8 mouse cellular contexts compared by ENCODE assay signal in genomic region chr1:36709854-36710280, GRCm38 (mm10). TPM values are rescaled to one million over a fixed set of nuclear protein-coding genes. Genes with fewer than 3 reads are reported as not detected.
DNase-seq lines count a peak whose midpoint lies in the region; ATAC-seq and TF ChIP-seq lines count a peak whose summit lies in the region.

4933424G06Rik (plus strand) TSS chr1:36710149.

- peak; percentile 96 for ATAC-seq in embryonic facial prominence, embryonic 14.5 days (ENCODE audit: low read depth)
- peak; percentile 96 for ATAC-seq in limb, embryonic 13.5 days (ENCODE audit: low FRiP score, low read depth)
- peak; percentile 98 for ATAC-seq in midbrain, embryonic 16.5 days

- TF ChIP-seq POLR2A in heart, adult 2 months (IDR thresholded peaks at IDR 0.05; ENCODE audit: insufficient read depth, low read depth, low read length): peak; percentile 76

- intact Hi-C loops in heart, adult 2 months (cut with DNase I): loop anchor here (1.0 kb wide), 1 partner anchor 18 kb away; no protein-coding TSS in a partner anchor

- peak within 1 kb of the TSS; percentile 99 for H3K4me3 ChIP-seq in embryonic facial prominence, embryonic 14.5 days (ENCODE audit: low read depth, low read length)
- peak within 1 kb of the TSS; percentile 96 for H3K4me3 ChIP-seq in heart, adult 2 months
- H3K4me3 ChIP-seq in limb, embryonic 13.5 days: peak within 1 kb of the TSS; percentile 94
- H3K4me3 ChIP-seq in midbrain, embryonic 16.5 days (ENCODE audit: low read depth, low read length): peak within 1 kb of the TSS; percentile 85

- under 1% methylated on average over 26 of the region's 29 CpGs for WGBS in embryonic facial prominence, embryonic 14.5 days
- 0% methylated on average over 29 of the region's 29 CpGs for WGBS in heart, adult 2 months
- under 1% methylated on average over 29 of the region's 29 CpGs for WGBS in limb, embryonic 13.5 days
- under 1% methylated on average over 29 of the region's 29 CpGs for WGBS in midbrain, embryonic 16.5 days

- H3K27me3 ChIP-seq in embryonic facial prominence, embryonic 14.5 days (replicated peaks; ENCODE audit: control insufficient read depth, insufficient read depth, low read length): no peaks in the 10 kb centered on the region
- H3K27me3 ChIP-seq in heart, adult 2 months (ENCODE audit: control insufficient read depth, insufficient read depth, low read length): no peaks in the 10 kb centered on the region
- H3K27me3 ChIP-seq in limb, embryonic 13.5 days: no peaks in the 10 kb centered on the region
- no peaks in the 10 kb centered on the region for H3K27me3 ChIP-seq in midbrain, embryonic 16.5 days (ENCODE audit: control insufficient read depth, insufficient read depth, low read depth, low read length)

- peak within 1 kb of the TSS; percentile 84 for H3K27ac ChIP-seq in embryonic facial prominence, embryonic 14.5 days (replicated peaks; ENCODE audit: low read depth, low read length)
- H3K27ac ChIP-seq in heart, adult 2 months: peak within 1 kb of the TSS; percentile 94
- peak within 1 kb of the TSS; percentile 83 for H3K27ac ChIP-seq in limb, embryonic 13.5 days
- peak within 1 kb of the TSS; percentile 81 for H3K27ac ChIP-seq in midbrain, embryonic 16.5 days (ENCODE audit: low read length)

- DNase-seq in 3T3-L1 (ENCODE audit: low read depth, low spot score): peak; percentile 99
- peak; percentile 93 to 98 for DNase-seq in adrenal gland, postnatal 4 days (ENCODE audit: low spot score in 2 of 2)
- DNase-seq in embryonic facial prominence, embryonic 14.5 days (ENCODE audit: low spot score): peak; percentile 99
- DNase-seq in heart, adult 2 months: peak; percentile 98
- DNase-seq in kidney, adult 8-10 months: peak; percentile 98 to 99
- peak; percentile 93 to 98 for DNase-seq in spleen, postnatal 10 days (ENCODE audit: low spot score in 2 of 2)

- peaks cover 23% of the 10 kb centered on the region for H3K36me3 ChIP-seq in embryonic facial prominence, embryonic 14.5 days (ENCODE audit: control insufficient read depth, insufficient read depth, low read length)
- H3K36me3 ChIP-seq in heart, adult 2 months (ENCODE audit: control insufficient read depth, insufficient read depth, low read length): no peaks in the 10 kb centered on the region
- peaks cover 27% of the 10 kb centered on the region for H3K36me3 ChIP-seq in limb, embryonic 13.5 days
- peaks cover 10% of the 10 kb centered on the region for H3K36me3 ChIP-seq in midbrain, embryonic 16.5 days (ENCODE audit: control insufficient read depth, insufficient read depth, low read length)

- H3K79me2 ChIP-seq in heart, adult 2 months (replicated peaks; ENCODE audit: control insufficient read depth, insufficient read depth, low read length): peaks cover 1% of the 10 kb centered on the region

- peak within 1 kb of the TSS; percentile 93 for H3K9ac ChIP-seq in embryonic facial prominence, embryonic 14.5 days (ENCODE audit: low read depth, low read length)
- peak within 1 kb of the TSS; percentile 89 for H3K9ac ChIP-seq in heart, adult 2 months (ENCODE audit: low read depth, low read length)
- H3K9ac ChIP-seq in limb, embryonic 13.5 days: peak within 1 kb of the TSS; percentile 93
- peak within 1 kb of the TSS; percentile 89 for H3K9ac ChIP-seq in midbrain, embryonic 16.5 days (ENCODE audit: low read depth, low read length)

- H3K4me2 ChIP-seq in embryonic facial prominence, embryonic 14.5 days (ENCODE audit: low read depth, low read length): peak within 1 kb of the TSS; percentile 61
- peak within 1 kb of the TSS; percentile 88 for H3K4me2 ChIP-seq in limb, embryonic 13.5 days (replicated peaks)
- peak within 1 kb of the TSS; percentile 82 for H3K4me2 ChIP-seq in midbrain, embryonic 16.5 days (ENCODE audit: low read length)

- no peak for TF ChIP-seq CTCF in heart, adult 2 months (IDR thresholded peaks at IDR 0.05)

- no peaks in the 10 kb centered on the region for H3K9me3 ChIP-seq in embryonic facial prominence, embryonic 14.5 days (ENCODE audit: control insufficient read depth, low read length)
- no peaks in the 10 kb centered on the region for H3K9me3 ChIP-seq in limb, embryonic 13.5 days
- no peaks in the 10 kb centered on the region for H3K9me3 ChIP-seq in midbrain, embryonic 16.5 days (replicated peaks; ENCODE audit: control insufficient read depth, low read length, poor library complexity, severe bottlenecking)

- peak; percentile 77; the same call in 1 of the 2 replicates for TF ChIP-seq EP300 in heart, adult 2 months (IDR thresholded peaks at IDR 0.05; ENCODE audit: insufficient read depth, low read depth, low read length)

- 0 out of 2 replicates have a peak, but pooled peaks cover 9% of the 10 kb centered on the region for H3K4me1 ChIP-seq in embryonic facial prominence, embryonic 14.5 days (ENCODE audit: control insufficient read depth, insufficient read depth, low read length)
- peaks cover 9% of the 10 kb centered on the region for H3K4me1 ChIP-seq in heart, adult 2 months (ENCODE audit: control insufficient read depth, insufficient read depth, low read length)
- H3K4me1 ChIP-seq in limb, embryonic 13.5 days: peaks cover 16% of the 10 kb centered on the region
- H3K4me1 ChIP-seq in midbrain, embryonic 16.5 days (ENCODE audit: control insufficient read depth, insufficient read depth, low read length): peaks cover 15% of the 10 kb centered on the region

RNA-seq across cellular contexts. Expression of gene 4933424G06Rik, which starts in this region (rescaled TPM):
- total RNA-seq in adrenal gland, postnatal 4 days (2021): not detected
- polyA plus RNA-seq in embryonic facial prominence, embryonic 14.5 days (2014; fragmentation: Nextera tagmentation; extraction: Ambion mirVana): not detected in 2 replicates
- not detected for total RNA-seq in heart, adult 2 months (2021)
- not detected in 2 replicates for polyA plus RNA-seq in heart, adult 2 months (2012; rRNA removed)
- polyA plus RNA-seq in limb, embryonic 13.5 days (2015; fragmentation: Nextera tagmentation; extraction: Ambion mirVana): not detected in 2 replicates
- 0.75 and 1.2 TPM in 2 replicates for polyA plus RNA-seq in midbrain, embryonic 16.5 days (2015; fragmentation: Nextera tagmentation; extraction: Ambion mirVana)

Comparison
In these comparisons a context has a peak if more than half of its experiments do, and no peak if none do; other contexts are left out.
1. Peak in every context shown above with its lines: DNase-seq, ATAC-seq, H3K4me3 ChIP-seq and H3K27ac ChIP-seq.
2. Peak in DNase-seq in adrenal gland, postnatal 4 days; RNA of the gene not detected or under 1 TPM.
3. Peak in DNase-seq, ATAC-seq, H3K4me3 ChIP-seq, H3K27ac ChIP-seq, H3K9ac ChIP-seq and H3K4me2 ChIP-seq in embryonic facial prominence, embryonic 14.5 days; RNA of the gene not detected or under 1 TPM.
4. Peak in DNase-seq, H3K4me3 ChIP-seq, H3K27ac ChIP-seq and H3K9ac ChIP-seq in heart, adult 2 months; RNA of the gene not detected or under 1 TPM.
5. Peak in ATAC-seq, H3K4me3 ChIP-seq, H3K27ac ChIP-seq, H3K9ac ChIP-seq and H3K4me2 ChIP-seq in limb, embryonic 13.5 days; RNA of the gene not detected or under 1 TPM.